Mouse (Mus musculus) forebrain, embryonic 14.5 days (tissue): ENCODE data around the gene Arhgap17. TPM values are rescaled to one million over a fixed set of nuclear protein-coding genes. Genes with fewer than 3 reads are reported as not detected.

Source experiments
- ATAC-seq: fragments of 200-750 bp; cut with Nextera tagmentation; 2 replicates; pipeline ENCODE4 v1.8.0; 2017; ENCODE audit warnings: mild to moderate bottlenecking, moderate library complexity
- DNase-seq: peaks from one replicate; pipeline ENCODE4 v3.0.0-alpha.2; 2015; ENCODE audit warnings: low spot score
- H3K27ac ChIP-seq: fragments of 300-500 bp; sonication (generic); 2 replicates; pipeline ENCODE4 v1.5.1; 2014; ENCODE audit warnings: low read depth, mild to moderate bottlenecking, control low read depth, low read length, moderate library complexity
- H3K27me3 ChIP-seq: fragments of 300-500 bp; sonication (generic); replicated peaks from 2 replicates; pipeline ENCODE4 v1.6.1; 2014; ENCODE audit warnings: low read length, control low read depth, mixed read lengths; ENCODE audit not compliant: control insufficient read depth, insufficient read depth
- H3K36me3 ChIP-seq: fragments of 300-500 bp; sonication (generic); 2 replicates; pipeline ENCODE4 v1.6.1; 2014; ENCODE audit warnings: low read length, control low read depth; ENCODE audit not compliant: control insufficient read depth, insufficient read depth
- H3K4me1 ChIP-seq: fragments of 300-500 bp; sonication (generic); 2 replicates; pipeline ENCODE4 v1.6.1; 2014; ENCODE audit warnings: antibody characterized with exemption, low read length, control low read depth; ENCODE audit not compliant: control insufficient read depth, insufficient read depth
- H3K4me2 ChIP-seq: fragments of 300-500 bp; sonication (generic); 2 replicates; pipeline ENCODE4 v1.6.1; 2014; ENCODE audit warnings: mild to moderate bottlenecking, control low read depth, low read length
- H3K4me3 ChIP-seq: fragments of 300-500 bp; sonication (generic); 2 replicates; pipeline ENCODE4 v1.5.1; 2014; ENCODE audit warnings: low read depth, low read length, control low read depth
- H3K9ac ChIP-seq: fragments of 300-500 bp; sonication (generic); 2 replicates; pipeline ENCODE4 v1.6.1; 2014; ENCODE audit warnings: mild to moderate bottlenecking, low read length, control low read depth, moderate library complexity
- H3K9me3 ChIP-seq: fragments of 300-500 bp; sonication (generic); replicated peaks from 2 replicates; pipeline ENCODE4 v1.6.1; 2016; ENCODE audit warnings: low read length, control low read depth, mixed read lengths; ENCODE audit not compliant: control insufficient read depth
- WGBS: fragments of 180-500 bp; shearing (Covaris S2); extraction: QIAGEN DNeasy Blood & Tissue Kit; methylation state at CpG from one replicate; pipeline ENCODE4 v1.1.7; 2014; 5-methylcytosine and 5-hydroxymethylcytosine counted together
- polyA plus RNA-seq: library from polyadenylated mRNA; unstranded; fragments of >200 nt; fragmentation: Nextera tagmentation; extraction: Ambion mirVana; gene quantifications from 2 replicates; pipeline ENCODE4 v1.2.1, GENCODE M21; 2014

The Arhgap17 gene
- polyA plus RNA-seq, result 8.5 and 11.0 TPM in 2 replicates

- Histone ChIP-seq H3K4me2 (peak within 1 kb of the TSS; percentile 65), H3K4me1 (peaks cover 25% of the 10 kb centered on the region), H3K4me3 (peak within 1 kb of the TSS; percentile 74), H3K36me3 (no peaks in the 10 kb centered on the region), H3K27me3 (no peaks in the 10 kb centered on the region), H3K9me3 (no peaks in the 10 kb centered on the region), H3K9ac (peak within 1 kb of the TSS; percentile 86), H3K27ac (peak within 1 kb of the TSS; percentile 88)
- under 1% methylated on average over 63 of the region's 64 CpGs for WGBS
- DNase-seq (peak; percentile 96), ATAC-seq (peak; percentile 98)
These were observed at the start of gene Arhgap17, which contains the start of gene Lcmt1 for GRCm38 (mm10) chr7:123369759-123370481. Gene Arhgap17, minus strand, starts transcription at chr7:123369915. Gene Lcmt1, plus strand, starts transcription at chr7:123369784.

GRCm38 (mm10) chr7:123417661-123418060 lies 47.9 kb upstream of the Arhgap17 start:
- Histone ChIP-seq H3K36me3 (peaks cover 40% of the 10 kb centered on the region), H3K4me3 (no peak overlapping the region), H3K9ac (no peak overlapping the region), H3K4me1 (no peaks in the 10 kb centered on the region), H3K27ac (no peak overlapping the region), H3K9me3 (no peaks in the 10 kb centered on the region), H3K27me3 (no peaks in the 10 kb centered on the region), H3K4me2 (no peak overlapping the region)
- no peak for ATAC-seq
- 81% methylated on average over 3 of the region's 3 CpGs for WGBS
- DNase-seq, result no peak

DNA sequence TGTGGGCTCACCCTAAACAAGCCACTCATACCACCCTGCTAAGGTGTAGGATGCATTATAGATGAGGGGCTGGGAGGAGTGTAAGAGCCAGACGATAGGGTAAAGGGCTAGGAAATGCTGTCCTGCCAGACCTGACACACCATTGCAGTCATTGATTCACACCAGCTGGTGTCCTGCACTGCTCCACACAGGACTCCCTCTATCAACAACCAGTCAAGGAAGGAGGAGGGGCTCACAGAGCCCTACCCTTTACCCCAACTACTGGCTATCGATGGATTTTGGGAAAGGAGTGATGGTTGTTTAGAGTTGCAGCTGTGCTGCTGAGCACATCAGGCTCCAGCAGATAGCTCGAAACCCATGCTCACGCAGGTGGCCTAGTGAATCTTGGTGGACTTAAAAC lies 47.1 kb upstream of the Arhgap17 start:
- 93% methylated on average over 4 of the region's 4 CpGs for WGBS
- H3K4me2 ChIP-seq, result no peak overlapping the region
- peaks cover 33% of the 10 kb centered on the region for H3K36me3 ChIP-seq
- no peak overlapping the region for H3K9ac ChIP-seq
- H3K27me3 ChIP-seq, result no peaks in the 10 kb centered on the region
- H3K27ac ChIP-seq, result no peak overlapping the region
- ATAC-seq (no peak), DNase-seq (no peak)
- H3K4me3 ChIP-seq, result no peak overlapping the region
- no peaks in the 10 kb centered on the region for H3K9me3 ChIP-seq
- H3K4me1 ChIP-seq, result no peaks in the 10 kb centered on the region

DNA sequence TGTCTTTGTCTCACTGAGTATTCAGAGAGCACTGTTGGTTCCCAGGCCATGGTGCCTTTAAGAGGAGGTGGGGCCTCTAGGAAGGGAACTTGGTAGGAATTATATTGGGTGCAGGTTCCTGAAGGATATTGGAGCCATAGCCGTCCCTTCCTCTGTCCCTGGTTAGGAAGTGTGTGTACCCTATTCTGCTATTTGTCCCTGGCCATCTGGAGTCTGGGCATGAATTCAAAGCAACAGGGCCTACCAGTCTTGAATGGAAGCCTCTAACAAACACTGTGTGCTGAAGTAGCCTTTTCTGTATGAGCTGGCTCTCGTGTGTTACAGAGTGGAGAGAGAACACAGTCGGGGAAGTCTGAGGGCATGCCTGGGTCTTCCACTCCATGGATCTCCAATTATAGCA lies 42.4 kb upstream of the Arhgap17 start:
- ATAC-seq (no peak), DNase-seq (peak; percentile 40)
- Histone ChIP-seq H3K27ac (no peak overlapping the region), H3K27me3 (no peaks in the 10 kb centered on the region), H3K4me1 (no peaks in the 10 kb centered on the region), H3K36me3 (peaks cover 21% of the 10 kb centered on the region), H3K9ac (no peak overlapping the region), H3K4me2 (no peak overlapping the region), H3K9me3 (no peaks in the 10 kb centered on the region), H3K4me3 (no peak overlapping the region)
- 67% methylated on average over 3 of the region's 3 CpGs for WGBS

DNA sequence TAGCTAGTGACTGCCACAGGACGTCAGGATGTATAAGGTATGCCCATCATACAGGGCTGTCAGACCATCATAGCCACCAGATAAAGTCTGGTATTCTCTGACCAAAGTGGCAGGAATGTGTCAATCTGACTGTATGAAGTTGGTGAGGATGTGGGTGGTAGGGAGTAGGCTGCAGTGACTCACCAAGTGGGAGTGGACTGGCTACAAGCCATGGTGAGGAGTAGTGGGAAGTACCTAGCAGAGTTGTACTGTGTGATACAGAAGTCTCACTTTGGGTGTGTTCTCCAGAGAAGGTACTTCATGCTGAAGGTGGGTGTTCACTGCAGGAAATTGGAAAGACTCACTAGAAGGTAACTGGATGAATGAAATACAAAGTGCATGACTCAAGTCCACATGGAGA lies 41.4 kb upstream of the Arhgap17 start:
- no peak overlapping the region for H3K9ac ChIP-seq
- no peak overlapping the region for H3K4me2 ChIP-seq
- WGBS, result 89% methylated on average over 1 of the region's 1 CpGs
- DNase-seq, result no peak
- no peak for ATAC-seq
- H3K4me3 ChIP-seq, result no peak overlapping the region
- no peaks in the 10 kb centered on the region for H3K27me3 ChIP-seq
- no peaks in the 10 kb centered on the region for H3K4me1 ChIP-seq
- H3K36me3 ChIP-seq, result peaks cover 24% of the 10 kb centered on the region
- no peak overlapping the region for H3K27ac ChIP-seq
- no peaks in the 10 kb centered on the region for H3K9me3 ChIP-seq

DNA sequence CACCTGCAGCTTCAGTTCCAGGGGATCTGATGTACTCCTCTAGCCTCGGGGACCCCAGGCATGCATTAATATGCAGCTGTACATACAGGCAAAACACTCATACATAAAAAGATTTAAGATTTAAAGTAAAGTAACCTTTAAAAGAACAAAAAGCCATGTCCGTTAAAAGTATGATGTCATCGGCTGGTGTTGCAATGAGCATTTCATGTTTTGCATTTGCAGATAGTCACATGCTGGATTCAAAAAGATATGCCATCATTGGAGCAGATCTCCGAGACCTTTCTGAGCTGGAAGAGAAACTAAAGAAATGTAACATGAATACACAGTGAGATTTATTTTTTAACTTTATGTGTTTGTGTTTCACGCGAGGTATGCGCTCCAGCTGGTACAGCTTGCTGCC lies 40.8 kb upstream of the Arhgap17 start:
- Histone ChIP-seq H3K9me3 (no peaks in the 10 kb centered on the region), H3K27ac (no peak overlapping the region), H3K27me3 (no peaks in the 10 kb centered on the region), H3K4me3 (no peak overlapping the region), H3K4me1 (no peaks in the 10 kb centered on the region), H3K36me3 (peaks cover 27% of the 10 kb centered on the region), H3K9ac (no peak overlapping the region), H3K4me2 (no peak overlapping the region)
- DNase-seq (no peak), ATAC-seq (no peak)
- 93% methylated on average over 7 of the region's 7 CpGs for WGBS

DNA sequence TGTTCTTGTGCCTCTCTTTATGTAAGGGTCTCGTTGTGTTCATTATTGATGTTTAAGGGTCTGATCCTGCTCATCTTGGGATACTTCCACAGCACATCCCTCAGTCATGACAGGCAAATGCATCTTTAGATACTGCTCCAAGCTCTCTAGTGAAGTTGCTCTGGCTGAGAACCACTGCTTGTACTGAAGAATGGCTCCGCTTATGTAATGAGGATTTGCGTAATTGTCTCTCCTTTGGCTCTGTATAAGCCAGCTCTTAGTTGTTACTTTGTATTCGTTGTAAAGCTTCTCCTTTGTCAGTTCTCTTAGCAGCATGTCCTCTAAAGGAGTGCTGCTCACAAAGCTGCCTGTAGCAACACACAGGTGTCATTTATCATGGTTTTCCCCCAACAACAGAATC lies 37.3 kb upstream of the Arhgap17 start:
- DNase-seq (no peak), ATAC-seq (no peak)
- Histone ChIP-seq H3K36me3 (peaks cover 48% of the 10 kb centered on the region), H3K4me1 (no peaks in the 10 kb centered on the region), H3K27ac (no peak overlapping the region), H3K4me2 (no peak overlapping the region), H3K4me3 (no peak overlapping the region), H3K27me3 (no peaks in the 10 kb centered on the region), H3K9ac (no peak overlapping the region), H3K9me3 (no peaks in the 10 kb centered on the region)
- WGBS, result 72% methylated on average over 4 of the region's 4 CpGs

- H3K4me3 ChIP-seq, result no peak overlapping the region
- 91% methylated on average over 3 of the region's 3 CpGs for WGBS
- no peak for ATAC-seq
- DNase-seq, result no peak
- H3K9me3 ChIP-seq, result no peaks in the 10 kb centered on the region
- H3K27ac ChIP-seq, result no peak overlapping the region
- H3K27me3 ChIP-seq, result no peaks in the 10 kb centered on the region
- H3K36me3 ChIP-seq, result peaks cover 51% of the 10 kb centered on the region
- no peaks in the 10 kb centered on the region; the same call in 1 of the 2 replicates for H3K4me1 ChIP-seq
- H3K4me2 ChIP-seq, result no peak overlapping the region
- no peak overlapping the region for H3K9ac ChIP-seq
These were observed 35.9 kb upstream of the Arhgap17 start for GRCm38 (mm10) chr7:123405619-123406018.

- ATAC-seq (no peak), DNase-seq (no peak)
- no peaks in the 10 kb centered on the region; the same call in 1 of the 2 replicates for H3K4me1 ChIP-seq
- no peaks in the 10 kb centered on the region for H3K9me3 ChIP-seq
- peaks cover 52% of the 10 kb centered on the region for H3K36me3 ChIP-seq
- no peak overlapping the region for H3K27ac ChIP-seq
- H3K4me2 ChIP-seq, result no peak overlapping the region
- H3K4me3 ChIP-seq, result no peak overlapping the region
- H3K27me3 ChIP-seq, result no peaks in the 10 kb centered on the region
- WGBS, result 94% methylated on average over 6 of the region's 6 CpGs
- H3K9ac ChIP-seq, result no peak overlapping the region
These were observed 34.5 kb upstream of the Arhgap17 start for GRCm38 (mm10) chr7:123404198-123404597.
